Mouse (Mus musculus) testis, adult 2 months (tissue): ENCODE measurements around the gene Hypk. TPM values are rescaled to one million over a fixed set of nuclear protein-coding genes. Genes with fewer than 3 reads are reported as not detected.

Experiments
- H3K27ac ChIP-seq: fragments of 200-500 bp; 2 replicates; pipeline ENCODE4 v1.5.1; 2012; ENCODE audit warnings: low read depth, low read length; ENCODE audit not compliant: control insufficient read depth, insufficient read depth
- H3K27me3 ChIP-seq: fragments of 200-500 bp; 2 replicates; pipeline ENCODE4 v1.6.1; 2012; ENCODE audit warnings: mild to moderate bottlenecking, low read length, moderate library complexity; ENCODE audit not compliant: control insufficient read depth, insufficient read depth
- H3K36me3 ChIP-seq: fragments of 200-500 bp; 2 replicates; pipeline ENCODE4 v1.6.1; 2012; ENCODE audit warnings: mild to moderate bottlenecking, low read length; ENCODE audit not compliant: control insufficient read depth, insufficient read depth
- H3K4me1 ChIP-seq: fragments of 200-500 bp; 2 replicates; pipeline ENCODE4 v1.6.1; 2012; ENCODE audit warnings: low read length; ENCODE audit not compliant: control insufficient read depth, insufficient read depth
- H3K4me3 ChIP-seq: fragments of 200-500 bp; 2 replicates; pipeline ENCODE4 v1.5.1; 2012; ENCODE audit warnings: low read depth, mild to moderate bottlenecking, low read length, moderate library complexity, mixed read lengths; ENCODE audit not compliant: control insufficient read depth
- CTCF ChIP-seq: fragments of 200-500 bp; IDR thresholded peaks from 2 replicates; pipeline ENCODE4 v1.5.1; 2012; ENCODE audit warnings: low read depth, mild to moderate bottlenecking, inconsistent platforms, low read length, moderate library complexity; ENCODE audit not compliant: control insufficient read depth, insufficient read depth, insufficient replicate concordance
- POLR2A ChIP-seq: fragments of 200-500 bp; IDR thresholded peaks from 2 replicates; pipeline ENCODE4 v1.6.1; 2012; ENCODE audit warnings: low read depth, mild to moderate bottlenecking, inconsistent platforms, low read length, moderate library complexity; ENCODE audit not compliant: control insufficient read depth
- polyA plus RNA-seq: library from polyadenylated mRNA; depleted of rRNA; stranded (reverse); fragments of >200 nt; gene quantifications from 2 replicates; pipeline ENCODE4 v1.2.3, GENCODE M21; 2012

The Hypk gene
- polyA plus RNA-seq, 1 experiment: 12.2 TPM

DNA sequence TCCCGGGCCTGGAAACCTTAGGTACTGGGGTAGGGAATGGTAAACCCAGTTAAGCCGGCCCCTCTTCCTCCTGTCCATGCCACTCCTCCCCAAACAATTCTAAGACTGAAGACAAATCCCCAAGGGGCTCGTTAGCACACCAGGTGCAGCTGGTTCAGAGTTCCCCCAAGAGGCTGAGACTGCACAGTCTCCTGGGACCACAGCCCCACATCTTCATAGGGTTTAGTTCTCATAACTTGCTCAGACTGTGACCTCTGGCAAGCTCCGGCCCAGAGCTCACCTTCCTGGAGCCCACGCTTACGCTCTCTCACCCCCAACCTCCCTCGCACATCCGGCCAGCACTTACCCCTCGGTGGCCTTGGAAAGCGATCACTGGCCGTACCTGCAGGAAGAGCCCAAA is 11.3 kb upstream of the Hypk start:
- H3K4me1 ChIP-seq: peaks cover 8% of the 10 kb centered on the region
- no peak for TF ChIP-seq POLR2A
- TF ChIP-seq CTCF: no peak
- H3K27ac ChIP-seq: no peak overlapping the region
- H3K36me3 ChIP-seq: no peaks in the 10 kb centered on the region
- peak overlapping the region; percentile 64; the same call in 1 of the 2 replicates for H3K4me3 ChIP-seq
- no peaks in the 10 kb centered on the region for H3K27me3 ChIP-seq

DNA sequence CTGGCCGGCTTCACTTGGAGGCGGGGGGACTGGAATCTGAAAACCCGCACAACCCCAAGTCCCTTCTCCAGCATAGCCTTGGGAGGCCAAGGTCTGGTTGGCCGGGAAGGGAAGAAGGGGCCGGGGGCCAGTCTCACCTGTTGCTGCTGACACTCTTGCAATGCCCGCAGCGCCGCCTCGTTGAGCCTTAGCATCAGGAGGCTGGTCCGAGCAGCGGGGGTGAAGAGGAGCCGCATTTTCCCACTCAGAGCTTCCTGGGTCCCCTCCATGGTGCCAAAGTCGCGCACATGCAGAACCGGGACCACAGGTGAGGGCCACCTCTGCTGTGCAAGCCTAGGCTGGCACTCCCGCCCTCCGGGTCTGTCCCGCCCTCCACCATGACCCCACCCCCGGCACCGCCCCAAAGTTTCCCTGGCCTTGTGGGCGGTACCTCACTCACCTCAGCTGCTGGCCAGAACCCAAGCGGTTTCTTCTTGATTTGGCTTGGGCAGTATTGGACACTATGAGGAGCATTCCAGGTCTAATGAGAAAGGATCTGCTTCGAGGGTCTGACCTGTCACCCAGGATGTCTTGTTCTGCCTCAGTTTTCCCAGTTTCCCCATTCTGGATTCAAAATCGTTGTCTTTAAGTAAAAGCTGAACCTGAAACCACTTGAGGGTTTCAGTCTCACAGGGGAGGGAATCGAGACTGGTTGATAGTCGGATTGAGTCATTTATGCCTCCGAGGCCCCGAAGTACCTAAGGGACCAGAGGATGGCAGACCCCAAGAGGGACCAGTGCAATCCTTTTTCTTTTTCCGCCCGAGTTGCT is 10.6 kb upstream of the Hypk start:
- peak overlapping the region; percentile 64 for H3K4me3 ChIP-seq
- peaks cover 8% of the 10 kb centered on the region for H3K4me1 ChIP-seq
- no peaks in the 10 kb centered on the region for H3K36me3 ChIP-seq
- no peaks in the 10 kb centered on the region for H3K27me3 ChIP-seq
- H3K27ac ChIP-seq: no peak overlapping the region
- TF ChIP-seq CTCF (no peak), POLR2A (no peak)

DNA sequence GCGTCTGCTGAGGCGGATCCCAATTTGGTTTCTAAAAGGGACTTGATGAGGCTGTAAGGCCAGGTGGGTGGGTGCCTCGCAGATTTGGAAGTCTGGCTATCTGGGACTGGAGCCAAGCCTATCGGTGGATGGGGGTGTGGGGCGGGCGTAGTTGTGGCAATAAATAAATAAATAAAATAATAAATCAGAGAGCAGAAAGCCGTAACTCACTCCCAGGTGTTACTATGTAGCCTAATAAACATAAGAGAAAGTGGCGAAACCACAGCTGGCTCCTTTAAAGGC is 10.1 kb upstream of the Hypk start:
- Histone ChIP-seq H3K4me3 (no peak overlapping the region; the same call in 1 of the 2 replicates), H3K36me3 (no peaks in the 10 kb centered on the region), H3K27ac (no peak overlapping the region), H3K27me3 (no peaks in the 10 kb centered on the region), H3K4me1 (peaks cover 12% of the 10 kb centered on the region)
- TF ChIP-seq CTCF (no peak), POLR2A (no peak)

DNA sequence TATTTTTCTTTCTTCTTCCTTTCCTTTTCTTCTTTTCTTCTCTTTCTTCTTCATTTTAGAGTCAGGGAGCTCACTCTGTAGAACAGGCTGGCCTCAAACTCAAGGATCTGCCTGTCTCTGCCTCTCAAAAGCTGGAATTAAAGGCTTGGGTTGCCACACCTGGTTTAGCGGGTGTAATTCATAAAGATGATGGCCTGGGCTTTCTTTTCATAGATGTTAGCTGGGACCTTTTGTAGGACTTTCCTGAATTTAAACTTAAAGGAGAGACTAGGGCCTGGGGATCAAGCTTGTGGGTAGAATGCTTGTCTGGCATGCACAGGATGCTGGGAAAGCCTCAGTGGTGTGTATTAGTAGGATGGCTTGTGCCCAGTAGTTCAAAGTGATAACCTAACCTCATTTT is 8.9 kb upstream of the Hypk start, which contains the start of gene Ell3:
Gene Ell3 (minus strand): TSS at position 101 of the 400 bp plus-strand sequence.
- H3K27me3 ChIP-seq: no peaks in the 10 kb centered on the region
- no peak within 1 kb of the TSS for H3K27ac ChIP-seq
- peaks cover 12% of the 10 kb centered on the region for H3K4me1 ChIP-seq
- H3K36me3 ChIP-seq: no peaks in the 10 kb centered on the region
- H3K4me3 ChIP-seq: no peak within 1 kb of the TSS
- TF ChIP-seq CTCF (no peak), POLR2A (no peak)

DNA sequence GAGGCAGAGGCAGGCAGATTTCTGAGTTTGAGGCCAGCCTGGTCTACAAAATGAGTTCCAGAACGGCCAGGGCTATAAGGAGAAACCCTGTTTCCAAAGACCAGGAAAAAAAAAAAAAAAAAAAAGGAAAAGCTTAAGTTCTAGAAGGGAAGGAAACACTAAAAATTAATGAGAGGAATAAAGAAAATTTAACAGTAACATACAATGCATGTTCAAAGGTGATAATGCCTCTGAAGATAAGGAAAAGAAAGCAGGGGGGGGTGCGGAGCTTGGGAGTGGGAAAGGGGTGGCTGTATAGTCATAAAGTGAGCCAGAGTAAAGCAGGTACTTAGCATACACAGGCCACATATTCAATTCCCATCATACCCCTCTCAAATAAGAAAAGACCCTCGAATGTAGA is 8.0 kb upstream of the Hypk start:
- Histone ChIP-seq H3K27ac (no peak overlapping the region), H3K27me3 (no peaks in the 10 kb centered on the region), H3K36me3 (no peaks in the 10 kb centered on the region), H3K4me3 (no peak overlapping the region), H3K4me1 (peaks cover 13% of the 10 kb centered on the region)
- TF ChIP-seq POLR2A (no peak), CTCF (no peak)

DNA sequence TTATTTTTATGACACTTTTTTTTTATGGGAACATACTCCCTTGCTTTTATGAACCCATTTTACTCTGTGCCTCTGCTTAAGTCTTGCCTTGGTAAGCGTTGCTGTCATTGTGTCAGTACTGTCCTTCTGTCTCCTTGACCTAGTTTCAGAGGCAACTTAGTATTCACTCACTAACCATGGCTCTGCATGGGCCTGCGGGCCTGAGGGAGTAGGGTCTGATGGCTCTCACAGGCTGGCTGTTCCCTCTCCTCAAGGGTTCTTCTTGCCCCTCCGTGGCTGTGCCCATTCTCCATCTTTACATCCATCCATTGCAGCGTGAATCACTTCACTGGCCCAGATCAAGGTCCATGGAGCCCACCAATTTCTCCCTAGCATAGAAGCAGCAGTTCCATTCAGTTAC is 6.6 kb upstream of the Hypk start:
- Histone ChIP-seq H3K4me3 (peak overlapping the region; percentile 14), H3K27ac (no peak overlapping the region), H3K36me3 (peaks cover 2% of the 10 kb centered on the region), H3K4me1 (peaks cover 14% of the 10 kb centered on the region), H3K27me3 (no peaks in the 10 kb centered on the region)
- TF ChIP-seq CTCF (no peak), POLR2A (no peak)

DNA sequence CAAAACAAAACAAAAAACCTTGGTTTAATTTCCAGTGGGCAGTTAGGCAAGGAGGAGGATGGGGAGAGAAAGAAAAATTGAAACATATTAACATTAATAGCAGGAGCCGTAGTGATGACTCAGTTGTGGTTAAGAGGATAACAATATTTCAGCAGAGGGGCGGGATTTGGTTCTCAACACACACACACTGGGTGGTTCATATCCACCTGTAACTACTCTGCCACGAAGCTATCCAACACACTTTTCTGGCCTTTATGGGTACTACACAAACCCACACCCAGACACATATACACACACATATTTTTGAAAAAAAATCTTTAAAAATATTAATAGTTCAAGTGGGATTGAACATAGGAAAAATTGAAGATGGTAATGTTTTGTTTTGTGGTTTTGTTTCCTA is 6.1 kb upstream of the Hypk start:
- TF ChIP-seq POLR2A (no peak), CTCF (no peak)
- H3K27ac ChIP-seq: no peak overlapping the region
- H3K4me1 ChIP-seq: peaks cover 9% of the 10 kb centered on the region
- peaks cover 2% of the 10 kb centered on the region for H3K36me3 ChIP-seq
- H3K4me3 ChIP-seq: no peak overlapping the region
- H3K27me3 ChIP-seq: no peaks in the 10 kb centered on the region
